Comparison of ENCODE assay signal across 15 mouse cellular contexts in the genomic region with DNA sequence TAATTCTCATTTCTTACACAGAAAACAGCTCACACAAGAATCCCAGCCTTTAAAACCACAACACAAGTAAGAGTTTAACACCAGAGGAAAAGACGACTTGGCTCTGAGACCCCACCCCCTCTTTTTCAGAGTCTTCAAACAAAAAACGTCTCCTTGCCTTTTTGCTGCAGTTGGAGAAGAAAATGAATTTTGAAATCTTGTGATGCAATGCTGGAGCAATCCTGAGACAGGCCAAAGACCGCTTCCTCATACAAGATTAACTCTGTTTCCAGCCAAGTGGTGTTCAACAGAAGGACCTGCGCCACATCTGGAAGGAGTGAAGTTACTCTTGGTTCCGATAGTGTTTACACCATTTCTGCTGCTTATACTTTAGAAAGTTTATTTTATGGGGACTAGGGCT.
A peak's percentile ranks its signal among the peaks of the same experiment; 100 is the strongest.
DNase-seq lines count a peak whose midpoint lies in the region; ATAC-seq lines count a peak whose summit lies in the region.
"Had no signal": no experiment of that assay in that cellular context is flagged by ENCODE, and none has a peak within 500 bp of the region (broad histone marks: within the 10 kb centered on the region; RNA-seq: fewer than 3 reads in every experiment).

No protein-coding gene starts in this region.

- no peak overlapping the region for H3K9ac ChIP-seq in midbrain, embryonic 15.5 days
- no peak overlapping the region for H3K9ac ChIP-seq in neural tube, embryonic 15.5 days (replicated peaks)

- intact Hi-C loops in heart, postnatal 25 days (cut with DNase I): loop anchor here (5.0 kb wide), 1 partner anchor 43 kb away; no protein-coding TSS in a partner anchor

- H3K4me2 ChIP-seq in midbrain, embryonic 15.5 days: no peak overlapping the region
- no peak overlapping the region for H3K4me2 ChIP-seq in neural tube, embryonic 15.5 days

- peak; percentile 83 for ATAC-seq in megakaryocyte progenitor cell, adult 5-6 weeks (replicated peaks; ENCODE audit: poor library complexity)
- no peak for ATAC-seq in midbrain, embryonic 15.5 days (replicated peaks)
- ATAC-seq in neural tube, embryonic 15.5 days (ENCODE audit: low FRiP score): no peak
- ATAC-seq: CD4-positive, CD25-positive, alpha-beta regulatory T cell, adult 4 months; Patski had no signal

- no peaks in the 10 kb centered on the region for H3K27me3 ChIP-seq in midbrain, embryonic 15.5 days (replicated peaks)
- H3K27me3 ChIP-seq in neural tube, embryonic 15.5 days (replicated peaks): no peaks in the 10 kb centered on the region
- H3K27me3 ChIP-seq: megakaryocyte, embryonic 14.5 days; Patski had no signal

- H3K27ac ChIP-seq in brown adipose tissue, adult 24 weeks (replicated peaks; ENCODE audit: low read depth, low read length): peak overlapping the region; percentile 84
- no peak overlapping the region for H3K27ac ChIP-seq in midbrain, embryonic 15.5 days
- H3K27ac ChIP-seq in neural tube, embryonic 15.5 days (replicated peaks): no peak overlapping the region
- H3K27ac ChIP-seq: heart, embryonic 10.5 days; left cerebral cortex, adult 2 months had no signal

- peaks cover 17% of the 10 kb centered on the region for H3K4me1 ChIP-seq in brown adipose tissue, adult 24 weeks (ENCODE audit: control insufficient read depth, insufficient read depth, insufficient read length, low read length)
- H3K4me1 ChIP-seq in midbrain, embryonic 15.5 days: no peaks in the 10 kb centered on the region
- H3K4me1 ChIP-seq in neural tube, embryonic 15.5 days: no peaks in the 10 kb centered on the region
- H3K4me1 ChIP-seq: megakaryocyte, embryonic 14.5 days had no signal

- H3K36me3 ChIP-seq in midbrain, embryonic 15.5 days (replicated peaks): no peaks in the 10 kb centered on the region
- no peaks in the 10 kb centered on the region for H3K36me3 ChIP-seq in neural tube, embryonic 15.5 days

- peak; percentile 33 for DNase-seq in heart, adult 8-10 months (ENCODE audit: low spot score)
- DNase-seq in heart, postnatal 25 days (ENCODE audit: low spot score): no peak
- peak; percentile 55 for DNase-seq in 416B (ENCODE audit: low read depth)
- DNase-seq: kidney, adult 11 months; thymus, adult 2 months had no signal

- 84% methylated on average over 5 of the region's 5 CpGs for WGBS in midbrain, embryonic 15.5 days
- WGBS in neural tube, embryonic 15.5 days: 86% methylated on average over 5 of the region's 5 CpGs

- H3K9me3 ChIP-seq in midbrain, embryonic 15.5 days: no peaks in the 10 kb centered on the region
- H3K9me3 ChIP-seq in neural tube, embryonic 15.5 days (replicated peaks): no peaks in the 10 kb centered on the region
- H3K9me3 ChIP-seq: heart, embryonic 10.5 days; megakaryocyte, embryonic 14.5 days had no signal

- H3K4me3 ChIP-seq in brown adipose tissue, adult 24 weeks (ENCODE audit: insufficient read depth, low read depth, low read length): no peak overlapping the region
- H3K4me3 ChIP-seq in midbrain, embryonic 15.5 days: no peak overlapping the region
- no peak overlapping the region for H3K4me3 ChIP-seq in neural tube, embryonic 15.5 days (replicated peaks)
- H3K4me3 ChIP-seq: erythroblast, embryonic 14.5 days; heart, embryonic 10.5 days; left cerebral cortex, adult 2 months; megakaryocyte, embryonic 14.5 days had no signal
